Mouse (Mus musculus) lung, postnatal 4 days (tissue): ENCODE results near the gene Slfn8.
"Not testable (repeated sequence)": the region's sequence is repeated elsewhere in the genome, so short reads cannot be mapped to it uniquely, and the experiment has no call there.

Source experiments
- DNase-seq, 2 experiments: peaks; one replicate each; pipeline ENCODE4 v3.0.0; 2021

Gene Slfn8

DNA sequence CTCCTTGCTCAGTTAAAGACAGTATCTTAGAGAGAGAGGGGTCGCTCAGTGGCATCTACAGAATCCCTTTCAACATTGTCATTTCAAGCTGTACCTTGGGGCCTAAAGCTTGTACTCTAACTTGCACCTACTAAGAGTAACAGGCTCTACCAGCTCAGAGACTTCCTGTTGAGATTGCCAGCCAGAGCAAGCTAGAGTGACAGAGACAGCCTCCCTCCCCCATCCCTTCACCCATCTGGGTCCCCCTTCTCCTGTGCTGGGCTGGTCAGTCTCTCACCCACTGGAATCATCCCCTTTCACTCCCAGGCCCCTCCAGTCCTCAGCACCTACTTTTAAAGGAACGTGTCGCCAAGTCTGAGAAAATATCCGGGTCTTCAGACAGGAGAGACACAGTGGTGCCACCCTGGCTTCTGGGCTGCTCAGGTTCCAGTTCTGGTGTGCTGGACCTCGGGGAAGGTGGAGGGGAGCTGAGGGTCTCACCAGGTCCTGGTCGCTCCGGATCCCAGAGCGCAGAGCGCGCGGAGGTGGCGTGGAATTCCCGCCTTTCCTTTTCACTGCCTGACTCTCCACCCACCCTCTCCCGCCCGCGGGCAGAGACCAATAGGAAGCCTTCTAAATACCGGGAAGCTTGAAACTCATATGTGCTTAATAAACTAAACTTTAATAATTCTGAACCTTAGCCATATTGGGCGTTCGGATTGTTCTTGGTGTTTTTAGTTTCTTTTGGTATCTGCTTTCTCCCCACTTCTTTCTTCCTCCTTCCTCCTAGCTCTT, 29.8 kb downstream of the Slfn8 start:
- DNase-seq: peak; percentile 46 to 50

DNA sequence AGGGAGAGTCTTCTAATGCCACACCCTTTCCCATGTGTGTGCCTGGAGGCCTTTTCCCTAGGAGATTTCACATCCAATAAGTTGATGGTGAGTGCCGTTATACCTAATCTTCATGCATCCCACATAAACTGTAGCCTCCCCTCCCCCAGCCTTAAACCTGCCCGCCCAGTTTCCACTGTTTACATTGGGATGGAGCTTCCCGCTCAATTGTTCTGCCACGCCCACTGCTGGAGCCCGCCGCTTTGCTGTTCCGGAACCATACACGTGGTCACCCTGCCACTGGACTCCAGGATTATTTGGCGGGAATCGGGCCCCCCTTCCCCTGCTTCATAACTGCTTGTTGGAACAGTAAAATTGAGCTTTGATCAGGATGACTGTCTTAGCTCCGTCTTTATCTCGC, 31.3 kb downstream of the Slfn8 start:
- peak; percentile 19 to 44 for DNase-seq

DNA sequence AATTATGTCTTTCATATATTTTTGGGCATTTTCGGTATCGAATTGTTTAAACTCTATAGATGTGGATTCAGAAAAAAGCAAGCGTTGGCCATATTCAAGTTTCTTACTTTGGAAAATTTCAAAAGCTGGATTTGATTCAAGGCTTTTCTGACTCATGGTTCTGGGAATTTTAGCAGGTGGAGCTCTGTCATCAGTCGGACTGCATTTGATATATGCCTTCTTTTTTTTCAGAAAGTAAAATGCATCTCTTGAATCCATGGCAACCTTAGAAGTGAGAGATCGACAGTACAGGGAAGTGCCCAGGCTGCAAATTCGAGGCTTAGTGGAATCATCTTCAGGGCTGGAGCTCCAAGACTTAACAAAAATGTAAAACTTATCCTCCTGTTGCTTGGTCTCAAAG, 33.0 kb downstream of the Slfn8 start:
- no peak for DNase-seq

DNA sequence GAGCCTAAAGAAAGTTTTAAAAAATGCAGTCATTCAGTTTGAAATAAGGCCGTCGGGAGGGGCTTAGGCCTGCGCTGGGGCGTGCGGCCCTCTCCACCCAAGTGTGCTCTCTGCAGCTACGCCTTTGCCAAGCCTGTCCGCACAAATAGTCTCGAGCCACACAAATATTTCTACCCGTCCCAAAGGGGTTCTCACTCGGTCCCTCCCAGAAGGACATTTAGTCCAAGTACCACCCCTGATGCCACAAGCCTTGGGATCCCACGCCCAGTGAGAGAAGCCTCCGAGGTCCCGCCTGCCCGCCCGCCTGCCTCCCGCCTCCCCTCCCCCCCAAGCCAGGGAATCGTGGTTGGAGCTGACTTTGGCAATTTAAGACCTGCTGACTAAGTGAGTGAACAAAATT, 37.4 kb downstream of the Slfn8 start:
- no peak for DNase-seq

DNA sequence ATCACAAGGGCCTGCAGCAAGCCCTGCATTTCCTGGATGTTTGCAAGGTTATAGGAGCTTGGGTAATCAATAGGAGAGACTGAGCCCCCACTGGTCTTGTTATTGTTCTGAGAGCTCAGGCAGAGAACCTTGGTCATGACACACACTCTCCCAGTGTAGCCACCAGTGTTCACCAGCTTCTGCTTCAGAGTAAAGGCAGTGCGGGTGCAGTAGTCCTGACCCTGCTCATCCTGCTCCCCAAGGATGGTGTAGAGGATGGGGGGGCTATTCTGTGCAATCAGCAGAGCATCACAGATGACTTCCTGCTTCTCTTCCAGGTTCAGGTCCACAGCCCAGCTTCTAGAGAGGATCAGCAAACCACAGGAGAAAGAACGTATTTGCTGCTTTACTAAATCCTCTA, 38.2 kb downstream of the Slfn8 start:
- not testable (repeated sequence) for DNase-seq

DNA sequence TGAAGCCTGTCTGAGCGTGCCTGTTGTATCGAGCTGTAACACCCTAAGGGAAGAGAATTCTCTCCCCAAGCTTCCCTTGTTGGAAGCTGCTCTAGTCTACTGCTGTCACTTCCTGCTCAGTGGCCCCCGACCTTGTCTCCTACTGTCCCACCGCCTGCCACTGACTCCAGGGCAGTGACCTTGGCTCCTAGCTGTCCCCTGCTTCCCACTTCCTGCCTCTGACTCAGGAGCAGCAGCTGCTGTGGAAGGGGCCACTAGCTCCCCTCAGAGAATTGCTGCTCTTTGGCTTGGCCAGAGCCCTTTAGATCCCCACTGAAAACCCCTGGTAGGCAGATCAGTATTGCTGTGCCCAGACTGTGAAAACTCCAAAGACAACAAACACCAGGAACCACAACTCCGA, 46.7 kb downstream of the Slfn8 start:
- peak in 1 of 2 experiments; percentile 55 for DNase-seq

DNA sequence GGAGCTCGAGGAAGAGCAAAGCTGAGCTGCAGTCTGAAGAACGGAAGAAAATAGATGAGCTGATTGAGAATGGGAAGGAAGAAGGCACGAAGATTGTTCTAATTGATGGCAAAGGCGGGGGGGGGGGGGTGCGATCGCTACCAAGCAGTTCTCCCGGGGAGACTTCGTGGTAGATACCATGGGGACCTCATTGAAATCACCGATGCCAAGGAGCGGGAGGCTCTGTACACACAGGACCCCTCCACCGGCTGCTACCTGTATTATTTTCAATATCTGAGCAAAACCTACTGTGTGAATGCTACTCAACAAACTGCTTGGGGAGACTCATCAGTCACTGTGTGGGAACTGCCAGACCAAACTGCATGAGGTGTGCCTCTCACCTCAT, 49.0 kb downstream of the Slfn8 start:
- DNase-seq: no peak

DNA sequence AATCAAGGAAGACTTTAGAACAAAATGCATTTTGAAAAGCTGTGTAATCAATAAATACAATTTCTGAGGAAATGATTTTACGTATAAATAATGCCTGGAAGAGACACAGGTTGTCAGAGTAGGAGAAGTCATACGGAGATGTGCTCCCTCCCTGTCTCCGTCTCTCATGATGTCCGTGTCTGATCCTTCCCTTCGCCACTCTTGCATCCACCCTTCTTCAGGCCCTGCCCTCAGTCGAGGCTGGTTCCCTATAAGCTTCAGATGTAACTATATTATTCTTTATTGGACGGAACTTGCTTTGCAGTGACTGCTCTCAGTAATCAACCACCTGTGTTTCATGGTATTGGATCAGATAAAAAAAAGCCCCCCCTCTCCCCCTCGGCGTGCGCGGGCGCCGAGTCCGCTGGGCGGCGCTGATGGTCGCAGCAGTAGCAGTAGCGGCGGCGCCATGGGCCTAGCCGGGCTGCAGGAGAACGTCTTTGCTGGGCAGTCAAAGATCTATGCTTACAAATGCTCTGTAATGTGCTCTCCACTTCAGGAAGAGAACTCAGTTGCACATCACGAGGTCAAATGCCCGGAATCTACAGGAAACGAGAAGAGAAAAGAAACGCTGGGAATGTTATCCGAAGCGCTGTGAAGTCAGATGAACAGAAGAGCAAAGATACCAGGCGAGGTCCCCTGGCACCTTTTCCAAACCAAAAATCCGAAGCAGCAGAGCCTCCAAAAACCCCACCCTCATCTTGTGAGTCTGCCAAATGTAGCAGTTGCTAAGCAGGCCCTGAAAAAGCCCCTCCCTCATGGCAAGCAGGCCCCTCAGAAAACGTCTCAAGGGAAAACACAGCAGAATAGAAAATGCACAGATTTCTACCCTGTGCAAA, 49.7 kb downstream of the Slfn8 start:
- peak; percentile 46 to 48 for DNase-seq

DNA sequence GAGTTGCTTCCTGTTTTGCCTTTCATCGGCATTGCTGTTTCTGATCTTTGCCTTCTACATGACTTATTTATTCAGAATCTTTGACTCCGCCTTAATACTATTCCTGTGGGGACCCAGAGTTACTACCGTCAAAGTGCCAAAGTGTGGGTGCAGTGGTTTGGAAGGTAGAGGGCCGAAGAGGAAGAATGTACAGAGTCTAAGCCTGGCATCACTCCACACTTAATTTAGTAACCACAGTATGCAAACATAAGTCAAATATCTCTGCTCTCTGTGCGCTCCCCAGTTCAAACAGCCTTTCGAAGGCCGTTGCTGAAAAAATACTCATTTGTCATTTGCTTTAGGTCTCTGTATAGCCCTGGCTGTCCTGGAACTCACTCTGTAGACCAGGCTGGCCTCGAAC, 58.4 kb downstream of the Slfn8 start:
- DNase-seq: no peak

DNA sequence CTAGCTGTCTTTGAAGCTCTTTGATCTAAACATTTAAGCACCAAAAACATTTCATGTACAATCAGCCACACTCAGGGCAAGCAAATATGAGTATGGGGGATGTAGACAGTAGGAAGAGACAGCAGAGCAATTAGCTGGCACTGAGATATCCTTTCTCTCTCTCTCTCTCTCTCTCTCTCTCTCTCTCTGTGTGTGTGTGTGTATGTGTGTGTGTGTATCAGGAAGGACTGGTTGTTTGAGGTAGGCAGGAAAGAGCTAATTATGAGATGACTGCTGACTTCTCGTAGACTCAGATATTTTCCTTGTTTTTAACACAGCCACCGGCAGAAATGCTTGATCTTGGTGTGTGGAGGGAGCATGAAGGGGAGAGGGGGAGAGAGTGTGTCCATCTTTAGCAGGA, 58.9 kb downstream of the Slfn8 start:
- DNase-seq: no peak

DNA sequence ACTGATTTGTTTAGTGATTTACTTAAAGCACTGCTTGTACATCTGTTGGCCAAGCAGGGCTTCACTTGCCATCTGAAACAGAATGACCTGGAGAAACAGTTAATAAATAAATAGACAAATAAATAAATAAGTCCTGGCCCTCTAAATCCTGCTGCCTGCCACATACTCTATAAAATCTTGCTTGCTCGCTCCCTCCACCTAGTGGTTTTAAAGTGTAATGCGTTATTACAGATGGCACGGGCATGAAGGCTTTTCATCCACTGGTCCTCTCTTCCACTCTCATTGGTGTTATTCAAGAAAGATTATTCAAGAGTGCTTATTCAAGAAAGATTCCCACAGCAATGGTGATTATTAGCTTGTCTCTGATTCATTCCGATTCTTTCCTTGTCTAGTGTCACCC, 61.0 kb downstream of the Slfn8 start:
- DNase-seq: peak in 1 of 2 experiments; percentile 55

DNA sequence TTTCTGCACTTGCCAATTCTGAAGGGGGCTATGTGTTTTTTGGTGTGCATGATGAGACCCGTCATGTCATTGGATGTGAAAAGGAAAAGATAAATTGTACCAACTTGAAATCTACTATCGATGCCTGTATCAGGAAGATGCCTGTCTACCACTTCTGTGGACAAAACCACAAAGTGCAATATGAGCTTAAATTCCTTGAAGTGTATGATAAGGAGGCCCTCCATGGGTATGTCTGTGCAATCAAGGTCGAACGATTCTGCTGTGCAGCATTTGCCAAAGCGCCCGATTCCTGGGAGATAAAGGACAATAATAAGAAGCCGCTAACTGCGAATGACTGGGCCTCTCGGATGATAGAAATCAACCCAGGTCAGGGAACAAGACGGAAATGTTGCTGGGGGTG, 63.7 kb downstream of the Slfn8 start:
- DNase-seq: no peak

DNA sequence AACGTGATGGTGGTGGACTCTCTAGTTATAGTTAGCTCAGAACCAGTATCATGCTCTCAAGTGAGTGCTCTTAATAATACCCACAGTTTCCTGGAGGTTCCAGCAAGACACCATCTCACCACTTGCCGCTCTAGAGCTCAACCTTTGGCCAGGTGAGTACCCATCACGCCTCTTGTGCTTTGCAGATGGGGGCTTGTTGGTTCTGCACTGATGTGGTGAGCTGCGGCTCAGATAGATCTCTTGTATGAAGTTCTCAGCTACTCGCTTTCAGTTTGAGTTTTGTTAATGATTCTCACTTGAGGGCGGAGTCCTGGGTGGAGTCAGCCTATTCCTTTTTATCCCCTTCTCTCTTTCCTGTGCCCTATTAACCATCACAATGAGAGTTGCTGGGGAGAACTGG, 66.0 kb downstream of the Slfn8 start:
- no peak for DNase-seq

DNA sequence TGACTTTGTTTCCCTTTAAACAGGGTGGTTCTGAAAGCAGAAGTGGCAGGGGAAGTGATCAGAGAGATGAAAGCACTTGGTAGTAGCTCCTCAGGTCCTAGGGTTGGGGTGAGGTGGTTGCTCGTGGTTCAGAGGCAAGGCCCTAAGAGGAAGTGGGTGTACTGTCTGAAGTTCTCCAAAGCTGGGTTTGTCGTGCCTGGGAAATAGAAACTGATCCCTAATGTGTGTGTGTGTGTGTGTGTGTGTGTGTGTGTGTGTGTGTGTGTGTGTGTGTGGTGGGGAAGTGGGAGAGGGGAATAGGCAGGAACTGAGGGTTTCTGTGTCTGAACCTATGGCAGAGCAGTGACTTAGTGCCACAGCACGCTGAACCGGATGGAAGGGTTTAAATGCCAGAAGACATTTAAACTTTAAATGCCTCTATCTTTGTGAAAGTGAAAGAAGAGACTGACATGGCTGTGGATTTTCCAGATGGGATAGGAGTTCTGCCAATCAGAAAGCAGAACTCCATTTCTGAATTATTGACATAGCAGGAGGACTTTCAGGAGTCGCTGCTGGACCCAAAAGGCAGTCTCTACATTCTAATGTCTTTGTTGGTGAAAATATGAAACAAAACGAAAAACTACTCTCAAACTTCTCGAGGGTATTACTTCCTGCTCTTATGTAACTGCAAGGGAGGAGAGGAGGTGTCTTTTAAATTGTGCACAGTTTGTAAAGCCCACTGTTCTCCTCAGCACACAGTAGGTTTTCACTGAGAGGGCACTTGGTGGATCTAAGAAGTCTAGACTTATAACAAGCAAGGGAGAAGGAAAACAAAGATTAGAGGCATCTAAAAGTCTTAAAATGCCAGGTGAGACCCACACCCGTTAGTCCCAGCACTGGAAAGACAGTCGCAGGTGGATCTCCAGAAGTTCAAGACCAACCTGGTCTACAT, 67.7 kb downstream of the Slfn8 start:
- DNase-seq: peak in 1 of 2 experiments; percentile 24
